Mouse (Mus musculus): ENCODE results near the gene 1810013L24Rik. TPM values are rescaled to one million over a fixed set of nuclear protein-coding genes. Genes with fewer than 3 reads are reported as not detected.

The 1810013L24Rik gene
- polyA plus RNA-seq, 1 experiment from 2014 or later: 33.6 TPM

- H3K36me3 ChIP-seq: no peaks in the 10 kb centered on the region
- no peaks in the 10 kb centered on the region for H3K27me3 ChIP-seq
- ATAC-seq (replicated peaks): no peak
- H3K9ac ChIP-seq (replicated peaks): no peak overlapping the region
- H3K27ac ChIP-seq (replicated peaks): no peak overlapping the region
- H3K9me3 ChIP-seq: no peaks in the 10 kb centered on the region
- 92% methylated on average over 14 of the region's 14 CpGs for WGBS
- H3K4me1 ChIP-seq: no peaks in the 10 kb centered on the region
- H3K4me3 ChIP-seq: no peak overlapping the region
- H3K4me2 ChIP-seq (replicated peaks): no peak overlapping the region
Observed at GRCm38 (mm10) chr16:8810399-8811127, 19.3 kb upstream of the 1810013L24Rik start.

GRCm38 (mm10) chr16:8817872-8818271 is 12.0 kb upstream of the 1810013L24Rik start:
- Histone ChIP-seq H3K4me2 (replicated peaks) (no peak overlapping the region), H3K4me3 (no peak overlapping the region), H3K4me1 (no peaks in the 10 kb centered on the region), H3K27ac (replicated peaks) (no peak overlapping the region), H3K9me3 (no peaks in the 10 kb centered on the region), H3K36me3 (no peaks in the 10 kb centered on the region), H3K27me3 (no peaks in the 10 kb centered on the region), H3K9ac (replicated peaks) (no peak overlapping the region)
- ATAC-seq (replicated peaks): no peak
- WGBS: 83% methylated on average over 4 of the region's 4 CpGs

GRCm38 (mm10) chr16:8821429-8821828 is 8.5 kb upstream of the 1810013L24Rik start:
- H3K36me3 ChIP-seq: no peaks in the 10 kb centered on the region
- H3K4me3 ChIP-seq: no peak overlapping the region
- no peak overlapping the region for H3K9ac ChIP-seq (replicated peaks)
- H3K4me1 ChIP-seq: no peaks in the 10 kb centered on the region
- no peak overlapping the region for H3K4me2 ChIP-seq (replicated peaks)
- no peaks in the 10 kb centered on the region for H3K9me3 ChIP-seq
- no peak overlapping the region for H3K27ac ChIP-seq (replicated peaks)
- 62% methylated on average over 1 of the region's 1 CpGs for WGBS
- H3K27me3 ChIP-seq: no peaks in the 10 kb centered on the region
- ATAC-seq (replicated peaks): no peak

- H3K4me2 ChIP-seq (replicated peaks): no peak overlapping the region
- no peak overlapping the region for H3K9ac ChIP-seq (replicated peaks)
- no peak overlapping the region for H3K27ac ChIP-seq (replicated peaks)
- ATAC-seq (replicated peaks): no peak
- no peaks in the 10 kb centered on the region for H3K36me3 ChIP-seq
- 82% methylated on average over 4 of the region's 4 CpGs for WGBS
- no peaks in the 10 kb centered on the region for H3K9me3 ChIP-seq
- no peak overlapping the region for H3K4me3 ChIP-seq
- H3K4me1 ChIP-seq: no peaks in the 10 kb centered on the region
- H3K27me3 ChIP-seq: no peaks in the 10 kb centered on the region
Observed at GRCm38 (mm10) chr16:8822586-8822985, 7.3 kb upstream of the 1810013L24Rik start.

GRCm38 (mm10) chr16:8823661-8824060 is 6.2 kb upstream of the 1810013L24Rik start:
- WGBS: 71% methylated on average over 2 of the region's 2 CpGs

GRCm38 (mm10) chr16:8827366-8827765 is 2.5 kb upstream of the 1810013L24Rik start:
- Histone ChIP-seq H3K27me3 (no peaks in the 10 kb centered on the region), H3K4me2 (replicated peaks) (no peak overlapping the region), H3K4me1 (peaks cover 16% of the 10 kb centered on the region), H3K27ac (replicated peaks) (no peak overlapping the region), H3K36me3 (peaks cover 1% of the 10 kb centered on the region; the same call in 1 of the 2 replicates), H3K9ac (replicated peaks) (no peak overlapping the region), H3K9me3 (no peaks in the 10 kb centered on the region), H3K4me3 (no peak overlapping the region)
- no peak for ATAC-seq (replicated peaks)
- WGBS: 87% methylated on average over 7 of the region's 7 CpGs

More at GRCm38 (mm10) chr16:8823661-8824060, 6.2 kb upstream of the 1810013L24Rik start:
- Histone ChIP-seq H3K4me1 (no peaks in the 10 kb centered on the region), H3K36me3 (no peaks in the 10 kb centered on the region), H3K4me2 (replicated peaks) (no peak overlapping the region), H3K4me3 (no peak overlapping the region), H3K9ac (replicated peaks) (no peak overlapping the region), H3K9me3 (no peaks in the 10 kb centered on the region), H3K27me3 (no peaks in the 10 kb centered on the region), H3K27ac (replicated peaks) (no peak overlapping the region)
- no peak for ATAC-seq (replicated peaks)

GRCm38 (mm10) chr16:8828636-8829563 is 1.0 kb upstream of the 1810013L24Rik start:
- H3K4me3 ChIP-seq: peak overlapping the region; percentile 78
- peaks cover 30% of the 10 kb centered on the region for H3K4me1 ChIP-seq
- peak; percentile 44 for ATAC-seq (replicated peaks)
- H3K27me3 ChIP-seq: no peaks in the 10 kb centered on the region
- H3K4me2 ChIP-seq (replicated peaks): peak overlapping the region; percentile 98
- H3K9me3 ChIP-seq: no peaks in the 10 kb centered on the region
- peak overlapping the region; percentile 65 for H3K9ac ChIP-seq (replicated peaks)
- peak overlapping the region; percentile 91 for H3K27ac ChIP-seq (replicated peaks)
- WGBS: 10% methylated on average over 33 of the region's 33 CpGs
- peaks cover 11% of the 10 kb centered on the region; the same call in 1 of the 2 replicates for H3K36me3 ChIP-seq

- H3K4me2 ChIP-seq (replicated peaks): peak overlapping the region; percentile 69
- WGBS: under 1% methylated on average over 73 of the region's 74 CpGs
Observed at GRCm38 (mm10) chr16:8830431-8831211, 721 bp downstream of the 1810013L24Rik start.

GRCm38 (mm10) chr16:8831241-8831640 is 1.3 kb downstream of the 1810013L24Rik start:
- H3K36me3 ChIP-seq: peaks cover 11% of the 10 kb centered on the region; the same call in 1 of the 2 replicates
- peak overlapping the region; percentile 89 for H3K9ac ChIP-seq (replicated peaks)
- H3K4me3 ChIP-seq: peak overlapping the region; percentile 78
- H3K27ac ChIP-seq (replicated peaks): peak overlapping the region; percentile 95
- no peak for ATAC-seq (replicated peaks)
- peak overlapping the region; percentile 69 for H3K4me2 ChIP-seq (replicated peaks)
- no peaks in the 10 kb centered on the region for H3K9me3 ChIP-seq
- peaks cover 50% of the 10 kb centered on the region for H3K4me1 ChIP-seq
- WGBS: 2% methylated on average over 12 of the region's 12 CpGs
- H3K27me3 ChIP-seq: no peaks in the 10 kb centered on the region

More at GRCm38 (mm10) chr16:8830431-8831211, 721 bp downstream of the 1810013L24Rik start:
- H3K4me1 ChIP-seq: peaks cover 46% of the 10 kb centered on the region
- H3K27ac ChIP-seq (replicated peaks): peak overlapping the region; percentile 95
- peaks cover 11% of the 10 kb centered on the region; the same call in 1 of the 2 replicates for H3K36me3 ChIP-seq
- no peaks in the 10 kb centered on the region for H3K9me3 ChIP-seq
- H3K4me3 ChIP-seq: peak overlapping the region; percentile 78
- H3K27me3 ChIP-seq: no peaks in the 10 kb centered on the region
- H3K9ac ChIP-seq (replicated peaks): peak overlapping the region; percentile 89
- peak; percentile 26 for ATAC-seq (replicated peaks)

- H3K4me1 ChIP-seq: peaks cover 40% of the 10 kb centered on the region
- H3K4me3 ChIP-seq: no peak overlapping the region
- peaks cover 39% of the 10 kb centered on the region for H3K36me3 ChIP-seq
- no peak overlapping the region for H3K27ac ChIP-seq (replicated peaks)
- H3K4me2 ChIP-seq (replicated peaks): no peak overlapping the region
- no peaks in the 10 kb centered on the region for H3K9me3 ChIP-seq
- no peaks in the 10 kb centered on the region for H3K27me3 ChIP-seq
- no peak for ATAC-seq (replicated peaks)
- no peak overlapping the region for H3K9ac ChIP-seq (replicated peaks)
- WGBS: 92% methylated on average over 1 of the region's 1 CpGs
Observed at GRCm38 (mm10) chr16:8836876-8837275, 7.0 kb downstream of the 1810013L24Rik start.

GRCm38 (mm10) chr16:8837595-8837994 is 7.7 kb downstream of the 1810013L24Rik start:
- H3K27ac ChIP-seq (replicated peaks): no peak overlapping the region
- peaks cover 35% of the 10 kb centered on the region for H3K36me3 ChIP-seq
- H3K4me3 ChIP-seq: no peak overlapping the region
- no peak overlapping the region for H3K9ac ChIP-seq (replicated peaks)
- H3K27me3 ChIP-seq: no peaks in the 10 kb centered on the region
- H3K9me3 ChIP-seq: no peaks in the 10 kb centered on the region
- H3K4me1 ChIP-seq: peaks cover 32% of the 10 kb centered on the region
- 88% methylated on average over 1 of the region's 1 CpGs for WGBS
- no peak for ATAC-seq (replicated peaks)
- no peak overlapping the region for H3K4me2 ChIP-seq (replicated peaks)
